ENCODE assay signal across 8 mouse cellular contexts in the genomic region with DNA sequence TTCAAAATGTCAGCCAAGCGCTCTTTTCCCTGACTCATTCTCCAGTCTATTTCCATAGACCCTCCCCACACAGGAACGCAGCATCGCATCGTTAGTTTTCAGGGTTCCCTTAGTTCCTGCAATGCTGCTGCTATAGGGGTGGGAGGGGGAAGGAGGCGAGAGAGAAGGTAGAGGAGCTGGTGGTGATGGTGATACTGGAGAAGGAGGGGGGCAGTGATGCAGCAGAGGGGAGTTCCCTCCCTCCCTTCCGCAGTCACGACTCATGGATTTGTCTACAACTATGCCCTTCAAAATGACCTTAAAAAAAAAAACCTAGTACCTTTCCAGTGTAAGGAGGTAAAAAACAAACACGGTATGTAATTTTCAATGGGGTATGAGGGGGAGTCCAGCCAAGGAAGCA. TPM values are rescaled to one million over a fixed set of nuclear protein-coding genes. Genes with fewer than 3 reads are reported as not detected.
DNase-seq lines count a peak whose midpoint lies in the region; ATAC-seq and TF ChIP-seq lines count a peak whose summit lies in the region.

No protein-coding gene starts in this region.

- WGBS in lung, adult 2 months, result 9% methylated on average over 8 of the region's 8 CpGs
- 9% methylated on average over 8 of the region's 8 CpGs for WGBS in forebrain, embryonic 14.5 days
- WGBS in liver, embryonic 14.5 days (ENCODE audit: insufficient replicate concordance), result 10% methylated on average over 8 of the region's 8 CpGs

- no peak for DNase-seq in lung, adult 2 months
- DNase-seq in lung, postnatal 10 days, result no peak
- peak; percentile 75 for DNase-seq in cerebellum, adult 11-12 months
- peak; percentile 26 for DNase-seq in forebrain, embryonic 14.5 days (ENCODE audit: low spot score)
- DNase-seq in liver, embryonic 14.5 days (ENCODE audit: low read depth in 3 of 3, low spot score in 3 of 3), result no peak
- DNase-seq in thymus, postnatal 36 days, result peak; percentile 23 to 46
- DNase-seq in gastrocnemius, postnatal 14 days, result no peak
- no peak for DNase-seq in MN1 (ENCODE audit: low spot score)

- no peak for ATAC-seq in forebrain, embryonic 14.5 days
- ATAC-seq in liver, embryonic 14.5 days (ENCODE audit: insufficient read depth), result no peak

- H3K36me3 ChIP-seq in forebrain, embryonic 14.5 days (ENCODE audit: control insufficient read depth, insufficient read depth, low read length), result peaks cover 10% of the 10 kb centered on the region
- H3K36me3 ChIP-seq in liver, embryonic 14.5 days (replicated peaks; ENCODE audit: control insufficient read depth, insufficient read depth, low read depth), result no peaks in the 10 kb centered on the region

- intact Hi-C loops in gastrocnemius, postnatal 14 days (cut with DNase I; ENCODE audit: low total_unique reads), result no loop called here

- peak; percentile 46; the same call in 1 of the 2 replicates for TF ChIP-seq POLR2A in lung, adult 2 months (IDR thresholded peaks at IDR 0.05; ENCODE audit: borderline replicate concordance, extremely low read depth, low read depth, low read length)

- peak overlapping the region; percentile 76 for H3K4me2 ChIP-seq in forebrain, embryonic 14.5 days (ENCODE audit: low read length)
- H3K4me2 ChIP-seq in liver, embryonic 14.5 days (ENCODE audit: low read depth), result peak overlapping the region; percentile 23

- no peak for TF ChIP-seq CTCF in lung, adult 2 months (IDR thresholded peaks at IDR 0.05; ENCODE audit: insufficient read depth, low read length)
- no peak for TF ChIP-seq CTCF in liver, embryonic 14.5 days (IDR thresholded peaks at IDR 0.05; ENCODE audit: low read depth)

- no peak for TF ChIP-seq EP300 in liver, embryonic 14.5 days (IDR thresholded peaks at IDR 0.05; ENCODE audit: low read depth)

- no peaks in the 10 kb centered on the region for H3K27me3 ChIP-seq in forebrain, embryonic 14.5 days (replicated peaks; ENCODE audit: control insufficient read depth, insufficient read depth, low read length)
- peaks cover 33% of the 10 kb centered on the region for H3K27me3 ChIP-seq in liver, embryonic 14.5 days (ENCODE audit: control insufficient read depth, insufficient read depth, low read length)

- peak overlapping the region; percentile 92; the same call in 1 of the 2 replicates for H3K27ac ChIP-seq in forebrain, embryonic 14.5 days (ENCODE audit: low read depth, low read length)
- H3K27ac ChIP-seq in liver, embryonic 14.5 days, result no peak overlapping the region

- H3K9me3 ChIP-seq in forebrain, embryonic 14.5 days (replicated peaks; ENCODE audit: control insufficient read depth, low read length), result no peaks in the 10 kb centered on the region
- H3K9me3 ChIP-seq in liver, embryonic 14.5 days (ENCODE audit: control insufficient read depth, low read length), result no peaks in the 10 kb centered on the region

- no peaks in the 10 kb centered on the region; the same call in none of the 2 replicates for H3K4me1 ChIP-seq in lung, adult 2 months (ENCODE audit: control insufficient read depth, insufficient read depth, low read length)
- H3K4me1 ChIP-seq in forebrain, embryonic 14.5 days (ENCODE audit: control insufficient read depth, insufficient read depth, low read length), result peaks cover 25% of the 10 kb centered on the region
- H3K4me1 ChIP-seq in liver, embryonic 14.5 days (replicated peaks; ENCODE audit: control insufficient read depth in 2 of 2, insufficient read depth in 2 of 2, low read length in 1 of 2), result no peaks in the 10 kb centered on the region

- H3K4me3 ChIP-seq in lung, adult 2 months (replicated peaks; ENCODE audit: extremely low read depth, low read depth, low read length), result peak overlapping the region; percentile 66
- peak overlapping the region; percentile 66 for H3K4me3 ChIP-seq in forebrain, embryonic 14.5 days (ENCODE audit: low read depth, low read length)
- peak overlapping the region; percentile 43 to 46 for H3K4me3 ChIP-seq in liver, embryonic 14.5 days (ENCODE audit: insufficient read depth in 1 of 2, low read depth in 2 of 2, low read length in 2 of 2)

- peak overlapping the region; percentile 84 for H3K9ac ChIP-seq in forebrain, embryonic 14.5 days (ENCODE audit: low read length)
- no peak overlapping the region for H3K9ac ChIP-seq in liver, embryonic 14.5 days (replicated peaks)

RNA-seq across cellular contexts. Expression of gene Atp1b1, which starts 1.4 kb away (rescaled TPM):
- 121 and 173 TPM in 2 replicates for polyA plus RNA-seq in lung, adult 2 months (2012; rRNA removed)
- polyA plus RNA-seq in forebrain, embryonic 14.5 days (2014; fragmentation: Nextera tagmentation; extraction: Ambion mirVana), result 52.5 and 75.3 TPM in 2 replicates
- polyA plus RNA-seq in liver, embryonic 14.5 days (2012; rRNA removed), result 6.6 and 7.9 TPM in 2 replicates
- 6.5 and 7.6 TPM in 2 replicates for polyA plus RNA-seq in liver, embryonic 14.5 days (2014; fragmentation: Nextera tagmentation; extraction: Ambion mirVana)
- total RNA-seq in gastrocnemius, postnatal 14 days (2021), result 100 to 1,000 TPM; 147 to 159 TPM

Comparison
In these comparisons a context has a peak if more than half of its experiments do, and no peak if none do; other contexts are left out.
1. DNase-seq: peak in cerebellum, adult 11-12 months (single experiment), forebrain, embryonic 14.5 days (single experiment) and thymus, postnatal 36 days (2 of 2); none in lung, adult 2 months (single experiment), lung, postnatal 10 days (single experiment), liver, embryonic 14.5 days (0 of 3), gastrocnemius, postnatal 14 days (single experiment) and MN1 (single experiment).
2. Peak in every context shown above with its lines, with median percentiles within 50 percentile points of each other: H3K4me3 ChIP-seq.